Mouse (Mus musculus): ENCODE measurements around the gene Stk11. TPM values are rescaled to one million over a fixed set of nuclear protein-coding genes. Genes with fewer than 3 reads are reported as not detected.
A peak's percentile ranks its signal among the peaks of the same experiment; 100 is the strongest.

The Stk11 gene
- polyA plus RNA-seq, 1 experiment from 2014 or later: 14.4 TPM

DNA sequence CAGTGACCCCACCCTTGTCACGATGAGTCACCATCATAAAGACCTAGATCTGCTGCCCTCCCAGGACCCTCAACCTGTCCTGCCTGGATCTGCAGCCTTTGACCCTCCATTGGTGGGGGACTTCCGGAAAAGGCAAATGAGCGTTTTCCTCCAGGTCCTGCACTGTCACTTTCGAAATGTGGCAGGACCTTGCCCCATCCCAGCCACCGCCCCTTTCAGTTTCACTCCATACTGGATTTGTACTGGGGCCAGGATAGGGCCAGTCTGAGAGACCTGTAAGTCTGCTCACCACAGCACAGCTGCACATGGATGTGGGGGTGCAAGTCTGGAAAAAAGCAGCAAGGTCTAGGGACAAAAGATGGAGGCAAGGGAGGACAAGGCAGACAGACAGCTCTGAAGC, 17.0 kb upstream of the Stk11 start:
- H3K27me3 ChIP-seq (replicated peaks): no peaks in the 10 kb centered on the region
- H3K27ac ChIP-seq: 0 out of 2 replicates have a peak overlapping the region, but pooled peaks have one; percentile 23
- peak; percentile 54 for ATAC-seq
- peaks cover 55% of the 10 kb centered on the region for H3K4me1 ChIP-seq (replicated peaks)
- H3K4me3 ChIP-seq (replicated peaks): no peak overlapping the region
- H3K4me2 ChIP-seq (replicated peaks): peak overlapping the region; percentile 24
- no peaks in the 10 kb centered on the region for H3K9me3 ChIP-seq
- no peaks in the 10 kb centered on the region for H3K36me3 ChIP-seq
- H3K9ac ChIP-seq: no peak overlapping the region
- WGBS: 64% methylated on average over 5 of the region's 5 CpGs

DNA sequence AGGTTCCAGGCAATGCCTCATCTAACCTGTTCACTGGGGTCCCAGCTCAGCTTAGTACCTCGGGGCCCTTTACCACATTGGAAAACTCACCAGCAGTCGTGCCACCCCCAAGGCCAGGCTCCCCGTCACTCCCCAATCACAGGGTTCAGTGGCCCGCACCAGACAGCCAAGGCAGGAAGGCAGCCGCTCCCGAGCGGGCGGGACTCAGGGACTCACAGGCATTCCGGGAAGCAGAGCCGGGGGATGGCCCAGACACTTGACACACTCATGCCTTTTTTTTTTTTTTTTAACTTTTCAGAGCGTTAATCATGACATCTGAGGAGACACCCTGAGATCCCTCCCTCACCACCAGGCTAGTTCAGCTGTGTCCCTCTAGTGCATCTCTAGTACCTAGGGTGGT, 14.6 kb upstream of the Stk11 start:
- H3K9ac ChIP-seq: 0 out of 2 replicates have a peak overlapping the region, but pooled peaks have one; percentile 20
- H3K27ac ChIP-seq: no peak overlapping the region
- no peaks in the 10 kb centered on the region for H3K9me3 ChIP-seq
- no peaks in the 10 kb centered on the region for H3K27me3 ChIP-seq (replicated peaks)
- peak; percentile 24 for ATAC-seq
- H3K36me3 ChIP-seq: no peaks in the 10 kb centered on the region
- peak overlapping the region; percentile 89 for H3K4me2 ChIP-seq (replicated peaks)
- peak overlapping the region; percentile 92 for H3K4me3 ChIP-seq (replicated peaks)
- H3K4me1 ChIP-seq (replicated peaks): peaks cover 56% of the 10 kb centered on the region
- 43% methylated on average over 11 of the region's 11 CpGs for WGBS

DNA sequence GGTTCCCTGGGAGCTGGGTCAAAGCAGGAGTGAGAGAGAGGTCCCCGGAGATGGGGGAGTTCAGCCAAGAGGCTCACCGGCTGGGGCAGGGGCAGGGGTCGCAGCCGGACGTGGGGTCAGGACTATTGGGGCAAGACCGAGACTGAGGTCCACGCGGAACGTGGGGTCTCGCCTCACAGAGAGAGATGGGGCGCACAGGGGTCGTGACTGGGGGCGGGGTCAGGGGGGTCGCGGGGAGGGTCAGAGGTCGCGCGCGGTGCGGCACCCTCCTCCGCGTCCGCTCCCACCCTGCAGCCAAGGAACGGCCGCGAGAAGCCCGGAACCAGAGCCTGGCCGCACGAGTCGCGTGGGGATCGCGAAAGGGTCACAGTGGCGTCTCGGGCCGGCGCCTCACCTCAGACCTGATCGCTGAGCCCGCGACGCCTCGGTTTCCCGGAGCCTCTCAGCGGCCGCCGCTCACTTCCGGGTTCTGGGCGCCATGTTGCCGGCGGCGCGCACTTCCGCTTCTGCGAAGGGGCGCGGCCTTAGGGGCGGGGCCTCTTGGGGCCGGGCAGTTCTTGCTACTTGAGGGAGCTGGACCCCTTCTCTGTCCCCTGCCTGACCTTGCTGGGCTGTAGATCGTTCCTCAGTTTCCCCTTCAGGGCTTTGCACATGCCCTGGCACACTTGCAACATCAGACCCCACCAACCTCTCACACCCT, 13.2 kb upstream of the Stk11 start:
- Histone ChIP-seq H3K27ac (peak overlapping the region; percentile 70), H3K27me3 (replicated peaks) (no peaks in the 10 kb centered on the region), H3K4me3 (replicated peaks) (peak overlapping the region; percentile 92), H3K4me2 (replicated peaks) (peak overlapping the region; percentile 89), H3K9ac (peak overlapping the region; percentile 94), H3K9me3 (no peaks in the 10 kb centered on the region), H3K36me3 (no peaks in the 10 kb centered on the region), H3K4me1 (replicated peaks) (peaks cover 52% of the 10 kb centered on the region)
- peak; percentile 86 for ATAC-seq
- 0% methylated on average over 57 of the region's 59 CpGs for WGBS

DNA sequence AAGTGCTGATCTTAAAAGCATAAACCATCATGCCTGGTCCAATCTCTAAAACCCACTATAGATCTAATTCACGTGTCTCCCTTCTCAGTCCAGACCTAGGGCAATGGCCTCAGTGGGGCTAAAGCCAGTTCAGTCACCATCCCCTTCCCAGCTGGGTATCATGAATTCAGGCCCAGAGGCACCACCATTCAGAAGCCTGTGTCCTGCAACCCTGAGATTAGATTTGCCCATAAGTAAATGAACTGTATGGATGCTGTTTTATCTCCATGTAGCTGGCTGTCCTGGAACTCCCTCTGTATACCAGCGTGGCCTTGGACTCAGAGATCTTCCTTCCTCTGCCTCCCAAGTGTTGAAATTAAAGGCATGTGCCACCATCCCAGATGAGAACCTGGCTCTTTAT, 12.6 kb upstream of the Stk11 start:
- no peak for ATAC-seq
- Histone ChIP-seq H3K9ac (no peak overlapping the region), H3K27ac (no peak overlapping the region)

DNA sequence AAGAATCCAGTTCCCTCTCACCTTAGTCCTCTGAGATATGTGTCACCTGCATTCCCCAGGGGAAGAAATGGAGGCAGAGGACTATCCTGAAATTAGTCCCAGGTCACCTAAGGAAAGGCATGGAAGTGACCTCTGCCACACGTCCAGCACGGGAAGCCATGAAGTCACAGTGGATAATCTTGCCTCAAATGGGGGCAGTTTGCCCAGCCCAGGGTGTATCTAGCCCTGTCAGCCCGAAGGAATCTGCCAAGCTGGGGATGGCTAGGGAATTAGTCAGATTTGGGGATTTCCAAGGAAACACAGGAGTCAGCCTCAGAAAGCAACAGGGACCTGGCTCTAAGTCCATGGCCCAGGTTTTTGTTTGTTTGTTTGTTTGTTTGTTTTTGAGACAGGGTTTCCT, 11.4 kb upstream of the Stk11 start:
- Histone ChIP-seq H3K4me1 (replicated peaks) (peaks cover 34% of the 10 kb centered on the region), H3K4me3 (replicated peaks) (no peak overlapping the region), H3K4me2 (replicated peaks) (no peak overlapping the region), H3K9ac (no peak overlapping the region), H3K27me3 (replicated peaks) (no peaks in the 10 kb centered on the region), H3K36me3 (no peaks in the 10 kb centered on the region), H3K27ac (no peak overlapping the region), H3K9me3 (no peaks in the 10 kb centered on the region)
- no peak for ATAC-seq
- 80% methylated on average over 3 of the region's 3 CpGs for WGBS

More for the DNA sequence above, 12.6 kb upstream of the Stk11 start:
- Histone ChIP-seq H3K4me1 (replicated peaks) (peaks cover 45% of the 10 kb centered on the region), H3K36me3 (no peaks in the 10 kb centered on the region), H3K4me2 (replicated peaks) (no peak overlapping the region), H3K27me3 (replicated peaks) (no peaks in the 10 kb centered on the region), H3K4me3 (replicated peaks) (no peak overlapping the region), H3K9me3 (no peaks in the 10 kb centered on the region)
- WGBS: 84% methylated on average over 2 of the region's 2 CpGs

DNA sequence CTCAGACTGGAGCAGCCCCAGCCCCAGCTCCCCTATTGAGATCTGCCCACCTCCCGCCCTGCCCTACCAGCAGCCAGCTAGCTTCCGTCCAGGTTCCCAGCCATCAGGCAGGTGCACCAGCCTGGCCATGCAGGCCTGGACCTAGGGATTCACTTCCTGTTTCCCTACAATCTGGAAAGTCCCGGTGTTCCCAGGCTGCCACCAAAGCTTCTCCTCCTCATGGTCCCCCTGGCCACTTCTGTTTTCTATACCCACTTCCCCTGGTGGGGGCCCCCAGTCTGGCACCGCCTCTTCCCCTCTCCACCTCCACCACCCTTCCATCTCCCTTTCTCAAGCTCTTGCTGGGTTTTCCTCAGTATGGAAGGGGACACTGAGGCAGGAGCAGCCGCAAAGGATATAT, 10.1 kb upstream of the Stk11 start, which contains the start of gene Sbno2:
Gene Sbno2, minus strand, starts transcription at position 112 of the 400 bp plus-strand sequence.
- H3K27me3 ChIP-seq (replicated peaks): no peaks in the 10 kb centered on the region
- H3K27ac ChIP-seq: peak within 1 kb of the TSS; percentile 66
- H3K36me3 ChIP-seq: no peaks in the 10 kb centered on the region
- H3K4me1 ChIP-seq (replicated peaks): peaks cover 25% of the 10 kb centered on the region
- 71% methylated on average over 5 of the region's 5 CpGs for WGBS
- no peak within 1 kb of the TSS for H3K9ac ChIP-seq
- 0 out of 2 replicates have a peak within 1 kb of the TSS, but pooled peaks have one; percentile 1 for H3K4me3 ChIP-seq (replicated peaks)
- no peak for ATAC-seq
- H3K4me2 ChIP-seq (replicated peaks): peak within 1 kb of the TSS; percentile 39
- no peaks in the 10 kb centered on the region for H3K9me3 ChIP-seq

DNA sequence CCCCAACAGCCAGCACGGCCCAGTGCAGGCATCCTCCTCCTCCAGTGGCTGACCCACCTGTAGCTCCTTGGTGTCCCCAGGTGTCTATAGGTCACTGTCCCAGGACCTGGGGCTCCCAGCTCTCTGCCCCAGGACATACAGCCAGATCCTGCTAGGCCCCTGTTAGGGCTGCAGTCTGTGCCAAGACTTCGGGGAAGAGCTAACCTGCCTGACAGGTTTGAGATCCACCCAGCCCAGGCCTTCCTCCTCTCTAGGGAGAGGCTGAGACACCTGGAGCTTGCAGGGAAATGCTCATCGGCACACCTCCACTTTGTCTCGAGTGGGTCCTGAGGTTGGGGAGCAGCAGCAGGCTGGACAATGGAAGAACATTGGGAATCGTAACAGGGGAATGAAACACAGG, 9.7 kb upstream of the Stk11 start:
- peak overlapping the region; percentile 66 for H3K27ac ChIP-seq
- no peaks in the 10 kb centered on the region for H3K36me3 ChIP-seq
- H3K9ac ChIP-seq: no peak overlapping the region
- no peaks in the 10 kb centered on the region for H3K27me3 ChIP-seq (replicated peaks)
- H3K4me1 ChIP-seq (replicated peaks): peaks cover 20% of the 10 kb centered on the region
- peak; percentile 66 for ATAC-seq
- H3K4me2 ChIP-seq (replicated peaks): peak overlapping the region; percentile 39
- 50% methylated on average over 5 of the region's 5 CpGs for WGBS
- no peaks in the 10 kb centered on the region for H3K9me3 ChIP-seq
- H3K4me3 ChIP-seq (replicated peaks): 0 out of 2 replicates have a peak overlapping the region, but pooled peaks have one; percentile 1

DNA sequence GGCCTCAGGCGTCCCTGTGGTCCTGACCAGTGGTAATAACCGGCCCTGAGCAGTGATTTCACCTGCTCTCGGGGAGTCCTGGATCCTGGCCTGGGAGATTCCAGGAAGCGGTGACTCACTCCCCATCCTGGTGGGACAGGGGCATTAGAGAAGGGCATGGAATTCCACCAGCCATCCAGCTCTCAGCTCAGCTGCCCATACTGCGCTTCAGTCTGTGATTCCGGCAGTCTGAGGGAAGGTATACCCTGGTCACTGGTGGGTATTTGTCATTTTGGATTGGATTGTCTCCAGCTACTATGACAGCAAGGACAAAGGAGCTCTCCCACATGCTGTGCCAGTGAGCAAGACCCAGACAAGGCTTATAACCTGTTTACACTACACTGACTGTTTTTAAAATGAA, 7.9 kb upstream of the Stk11 start:
- Histone ChIP-seq H3K27me3 (replicated peaks) (no peaks in the 10 kb centered on the region), H3K36me3 (no peaks in the 10 kb centered on the region), H3K4me2 (replicated peaks) (no peak overlapping the region), H3K27ac (no peak overlapping the region), H3K4me1 (replicated peaks) (peaks cover 10% of the 10 kb centered on the region; the same call in 1 of the 2 replicates), H3K9ac (no peak overlapping the region), H3K4me3 (replicated peaks) (no peak overlapping the region), H3K9me3 (no peaks in the 10 kb centered on the region)
- no peak for ATAC-seq
- WGBS: 60% methylated on average over 6 of the region's 6 CpGs

DNA sequence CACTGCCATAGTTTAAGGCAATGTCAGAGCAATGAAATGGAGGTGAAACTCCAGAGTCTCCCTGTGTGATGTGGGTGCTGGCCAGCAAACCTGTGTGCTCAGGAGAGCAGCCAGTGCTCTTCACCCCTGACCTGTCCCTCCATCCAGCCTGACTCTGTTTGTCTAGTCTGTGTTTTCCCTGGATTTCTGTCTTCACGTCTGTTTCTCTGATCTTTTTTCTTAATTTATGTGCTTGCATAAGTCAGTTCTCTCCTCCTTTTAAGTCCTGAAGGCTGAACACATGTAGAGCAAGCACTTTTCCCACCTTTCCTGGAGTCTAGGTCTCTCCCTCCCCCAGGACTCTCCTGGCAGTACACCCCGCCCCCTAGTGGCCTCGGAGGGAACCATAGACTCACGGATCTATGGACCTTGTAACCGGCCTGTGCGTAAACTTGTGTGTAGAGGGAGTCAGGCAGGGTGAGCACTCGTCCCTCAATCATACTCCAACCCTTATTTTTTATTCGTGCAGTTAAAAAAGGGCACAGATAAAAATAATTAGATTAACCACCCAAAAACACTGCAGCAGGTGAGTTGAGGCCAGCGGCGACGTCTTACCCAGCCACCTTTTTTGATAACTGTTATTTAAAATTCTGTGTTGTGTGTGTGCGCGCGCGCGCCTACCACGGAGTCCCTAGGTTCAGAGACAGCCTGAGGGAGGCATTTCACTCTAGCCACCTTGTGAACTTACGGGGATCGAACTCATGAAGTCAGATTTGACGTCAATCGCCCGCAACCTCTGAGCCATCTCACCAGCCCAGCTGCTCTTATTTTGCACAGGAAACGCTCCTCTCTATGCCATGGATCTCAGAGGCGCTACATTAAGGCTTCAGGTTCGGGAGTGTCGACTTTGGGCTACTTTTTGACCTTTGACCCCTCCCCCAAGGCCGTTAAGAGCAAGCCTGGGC, 990 bp upstream of the Stk11 start:
- peak; percentile 71 for ATAC-seq
- peaks cover 32% of the 10 kb centered on the region for H3K4me1 ChIP-seq (replicated peaks)
- peak overlapping the region; percentile 90 for H3K4me3 ChIP-seq (replicated peaks)
- H3K4me2 ChIP-seq (replicated peaks): peak overlapping the region; percentile 63
- no peaks in the 10 kb centered on the region for H3K27me3 ChIP-seq (replicated peaks)
- peak overlapping the region; percentile 57 for H3K9ac ChIP-seq
- H3K36me3 ChIP-seq: peaks cover 6% of the 10 kb centered on the region; the same call in 1 of the 2 replicates
- H3K9me3 ChIP-seq: no peaks in the 10 kb centered on the region
- H3K27ac ChIP-seq: peak overlapping the region; percentile 85
- WGBS: 2% methylated on average over 27 of the region's 27 CpGs

DNA sequence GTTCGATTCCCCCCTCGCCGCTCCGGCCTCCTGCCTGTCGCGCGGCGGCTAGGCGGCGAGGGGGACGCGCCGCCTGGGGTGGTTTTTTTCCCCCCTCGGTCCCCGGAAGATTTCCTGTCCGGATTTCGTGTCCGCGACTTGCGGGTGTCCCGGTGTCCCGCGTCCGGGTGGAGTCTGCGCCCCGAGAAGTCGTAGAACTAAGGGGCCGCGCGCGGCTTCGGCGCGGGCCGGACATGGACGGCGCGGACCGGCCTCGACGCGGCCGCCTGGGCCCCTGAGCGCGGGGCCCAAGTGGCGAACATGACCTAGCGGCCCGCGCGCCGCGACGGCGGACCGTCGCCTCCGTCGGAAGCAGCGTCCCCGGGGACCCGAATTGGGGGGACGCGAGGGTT, 337 bp downstream of the Stk11 start:
- peaks cover 37% of the 10 kb centered on the region for H3K4me1 ChIP-seq (replicated peaks)
- peak overlapping the region; percentile 93 for H3K4me2 ChIP-seq (replicated peaks)
- no peak for ATAC-seq
- WGBS: under 1% methylated on average over 63 of the region's 63 CpGs
- no peaks in the 10 kb centered on the region for H3K27me3 ChIP-seq (replicated peaks)
- H3K27ac ChIP-seq: peak overlapping the region; percentile 83
- H3K4me3 ChIP-seq (replicated peaks): peak overlapping the region; percentile 90
- peak overlapping the region; percentile 95 for H3K9ac ChIP-seq
- peaks cover 16% of the 10 kb centered on the region for H3K36me3 ChIP-seq
- H3K9me3 ChIP-seq: no peaks in the 10 kb centered on the region

DNA sequence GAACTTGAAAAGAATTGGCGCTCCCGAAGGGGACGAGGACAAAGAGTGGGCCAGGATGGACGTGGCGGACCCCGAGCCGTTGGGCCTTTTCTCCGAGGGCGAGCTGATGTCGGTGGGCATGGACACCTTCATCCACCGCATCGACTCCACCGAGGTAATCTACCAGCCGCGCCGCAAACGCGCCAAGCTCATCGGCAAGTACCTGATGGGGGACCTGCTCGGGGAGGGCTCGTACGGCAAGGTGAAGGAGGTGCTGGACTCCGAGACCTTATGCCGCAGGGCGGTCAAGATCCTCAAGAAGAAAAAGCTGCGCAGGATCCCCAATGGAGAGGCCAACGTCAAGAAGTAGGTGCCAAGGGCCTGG, 942 bp downstream of the Stk11 start:
- Histone ChIP-seq H3K27ac (0 out of 2 replicates have a peak overlapping the region, but pooled peaks have one; percentile 83), H3K9me3 (no peaks in the 10 kb centered on the region), H3K36me3 (peaks cover 19% of the 10 kb centered on the region), H3K4me3 (replicated peaks) (peak overlapping the region; percentile 90), H3K4me1 (replicated peaks) (peaks cover 37% of the 10 kb centered on the region), H3K27me3 (replicated peaks) (no peaks in the 10 kb centered on the region), H3K4me2 (replicated peaks) (peak overlapping the region; percentile 93), H3K9ac (peak overlapping the region; percentile 95)
- ATAC-seq: no peak
- WGBS: under 1% methylated on average over 27 of the region's 27 CpGs
